Mouse (Mus musculus) limb, embryonic 11.5 days (tissue): ENCODE results near the gene Gldc. TPM values are rescaled to one million over a fixed set of nuclear protein-coding genes. Genes with fewer than 3 reads are reported as not detected.
A peak's percentile ranks its signal among the peaks of the same experiment; 100 is the strongest.

Experiments
- ATAC-seq: fragments of 200-750 bp; cut with Nextera tagmentation; 2 replicates; pipeline ENCODE4 v1.8.0; 2017; ENCODE audit warnings: low read depth; ENCODE audit not compliant: insufficient number of reproducible peaks, low FRiP score, low TSS enrichment
- DNase-seq: peaks from one replicate; pipeline ENCODE4 v3.0.0-alpha.2; 2015; ENCODE audit warnings: low spot score
- H3K27ac ChIP-seq: fragments of 300-500 bp; sonication (generic); replicated peaks from 2 replicates; pipeline ENCODE4 v1.5.1; 2014; ENCODE audit warnings: low read depth, mild to moderate bottlenecking, low read length
- H3K27me3 ChIP-seq: fragments of 300-500 bp; sonication (generic); 2 replicates; pipeline ENCODE4 v1.6.1; 2014; ENCODE audit warnings: mild to moderate bottlenecking, low read length, mixed read lengths; ENCODE audit not compliant: control insufficient read depth, insufficient read depth
- H3K36me3 ChIP-seq: fragments of 300-500 bp; sonication (generic); 2 replicates; pipeline ENCODE4 v1.6.1; 2014; ENCODE audit warnings: mild to moderate bottlenecking, low read length, moderate library complexity, mixed read lengths; ENCODE audit not compliant: control insufficient read depth, insufficient read depth
- H3K4me1 ChIP-seq: fragments of 300-500 bp; sonication (generic); 2 replicates; pipeline ENCODE4 v1.6.1; 2014; ENCODE audit warnings: low read length, mixed read lengths; ENCODE audit not compliant: control insufficient read depth, insufficient read depth
- H3K4me2 ChIP-seq: fragments of 300-500 bp; sonication (generic); 2 replicates; pipeline ENCODE4 v1.6.1; 2014; ENCODE audit warnings: low read depth, mild to moderate bottlenecking, moderate library complexity; ENCODE audit not compliant: severe bottlenecking
- H3K4me3 ChIP-seq: fragments of 300-500 bp; sonication (generic); 2 replicates; pipeline ENCODE4 v1.5.1; 2014; ENCODE audit warnings: low read depth, low read length
- H3K9ac ChIP-seq: fragments of 300-500 bp; sonication (generic); 2 replicates; pipeline ENCODE4 v1.6.1; 2014; ENCODE audit warnings: mild to moderate bottlenecking, low read length
- H3K9me3 ChIP-seq: fragments of 300-500 bp; sonication (generic); 2 replicates; pipeline ENCODE4 v1.6.1; 2016; ENCODE audit warnings: low read length; ENCODE audit not compliant: control insufficient read depth
- WGBS: fragments of 180-500 bp; shearing (Covaris S2); extraction: QIAGEN DNeasy Blood & Tissue Kit; methylation state at CpG from one replicate; pipeline ENCODE4 v1.1.7; 2014; 5-methylcytosine and 5-hydroxymethylcytosine counted together
- polyA plus RNA-seq: library from polyadenylated mRNA; unstranded; fragments of >200 nt; fragmentation: Nextera tagmentation; extraction: Ambion mirVana; gene quantifications from 2 replicates; pipeline ENCODE4 v1.2.1, GENCODE M21; 2014

The Gldc gene
- polyA plus RNA-seq, 1 experiment from 2014 or later, result 8.3 TPM

- H3K4me2 ChIP-seq, result no peak overlapping the region
- WGBS, result 19% methylated on average over 12 of the region's 12 CpGs
- no peaks in the 10 kb centered on the region for H3K4me1 ChIP-seq
- H3K36me3 ChIP-seq, result no peaks in the 10 kb centered on the region
- DNase-seq, result peak; percentile 80
- H3K9ac ChIP-seq, result no peak overlapping the region
- no peak overlapping the region for H3K27ac ChIP-seq
- ATAC-seq, result no peak
- no peak overlapping the region for H3K4me3 ChIP-seq
- H3K9me3 ChIP-seq, result no peaks in the 10 kb centered on the region
- H3K27me3 ChIP-seq, result no peaks in the 10 kb centered on the region
Observed at GRCm38 (mm10) chr19:30205159-30205816, 30.1 kb upstream of the Gldc start.

- H3K4me1 ChIP-seq, result no peaks in the 10 kb centered on the region
- H3K9ac ChIP-seq, result no peak overlapping the region
- no peak overlapping the region for H3K4me3 ChIP-seq
- no peaks in the 10 kb centered on the region for H3K36me3 ChIP-seq
- H3K27me3 ChIP-seq, result no peaks in the 10 kb centered on the region
- DNase-seq, result no peak
- H3K27ac ChIP-seq, result no peak overlapping the region
- ATAC-seq, result no peak
- no peaks in the 10 kb centered on the region for H3K9me3 ChIP-seq
- H3K4me2 ChIP-seq, result no peak overlapping the region
- WGBS, result 45% methylated on average over 7 of the region's 7 CpGs
Observed at GRCm38 (mm10) chr19:30202177-30202576, 26.9 kb upstream of the Gldc start.

GRCm38 (mm10) chr19:30194999-30195398 lies 19.8 kb upstream of the Gldc start:
- WGBS, result 72% methylated on average over 6 of the region's 6 CpGs
- DNase-seq (no peak), ATAC-seq (no peak)
- Histone ChIP-seq H3K4me3 (no peak overlapping the region), H3K9ac (no peak overlapping the region), H3K4me2 (no peak overlapping the region), H3K27me3 (no peaks in the 10 kb centered on the region), H3K4me1 (no peaks in the 10 kb centered on the region), H3K27ac (no peak overlapping the region), H3K9me3 (no peaks in the 10 kb centered on the region), H3K36me3 (no peaks in the 10 kb centered on the region)

GRCm38 (mm10) chr19:30187232-30187631 lies 12.0 kb upstream of the Gldc start:
- Histone ChIP-seq H3K4me3 (no peak overlapping the region), H3K4me2 (no peak overlapping the region), H3K36me3 (no peaks in the 10 kb centered on the region), H3K9me3 (no peaks in the 10 kb centered on the region; the same call in 1 of the 2 replicates), H3K9ac (no peak overlapping the region), H3K4me1 (no peaks in the 10 kb centered on the region), H3K27ac (no peak overlapping the region), H3K27me3 (no peaks in the 10 kb centered on the region)
- ATAC-seq (no peak), DNase-seq (no peak)
- WGBS, result 85% methylated on average over 2 of the region's 2 CpGs

GRCm38 (mm10) chr19:30185536-30185935 lies 10.3 kb upstream of the Gldc start:
- DNase-seq (no peak), ATAC-seq (no peak)
- H3K9me3 ChIP-seq, result no peaks in the 10 kb centered on the region; the same call in 1 of the 2 replicates
- H3K27me3 ChIP-seq, result no peaks in the 10 kb centered on the region
- no peak overlapping the region for H3K27ac ChIP-seq
- 87% methylated on average over 2 of the region's 2 CpGs for WGBS
- H3K36me3 ChIP-seq, result no peaks in the 10 kb centered on the region
- no peak overlapping the region for H3K4me3 ChIP-seq
- no peaks in the 10 kb centered on the region for H3K4me1 ChIP-seq
- no peak overlapping the region for H3K4me2 ChIP-seq
- H3K9ac ChIP-seq, result no peak overlapping the region

- ATAC-seq (no peak), DNase-seq (no peak)
- no peaks in the 10 kb centered on the region for H3K36me3 ChIP-seq
- 88% methylated on average over 1 of the region's 1 CpGs for WGBS
- no peak overlapping the region for H3K4me3 ChIP-seq
- H3K4me1 ChIP-seq, result no peaks in the 10 kb centered on the region
- no peak overlapping the region for H3K27ac ChIP-seq
- no peak overlapping the region for H3K9ac ChIP-seq
- no peaks in the 10 kb centered on the region for H3K9me3 ChIP-seq
- H3K27me3 ChIP-seq, result no peaks in the 10 kb centered on the region
- no peak overlapping the region for H3K4me2 ChIP-seq
Observed at GRCm38 (mm10) chr19:30179979-30180378, 4.8 kb upstream of the Gldc start.

- H3K9ac ChIP-seq, result no peak overlapping the region
- no peaks in the 10 kb centered on the region; the same call in 1 of the 2 replicates for H3K27me3 ChIP-seq
- H3K9me3 ChIP-seq, result no peaks in the 10 kb centered on the region
- no peak for ATAC-seq
- WGBS, result 3% methylated on average over 15 of the region's 15 CpGs
- H3K36me3 ChIP-seq, result no peaks in the 10 kb centered on the region
- peak; percentile 45 for DNase-seq
- H3K4me3 ChIP-seq, result peak overlapping the region; percentile 57
- H3K27ac ChIP-seq, result no peak overlapping the region
- no peaks in the 10 kb centered on the region for H3K4me1 ChIP-seq
- H3K4me2 ChIP-seq, result peak overlapping the region; percentile 98
Observed at GRCm38 (mm10) chr19:30174074-30174670, 1.1 kb downstream of the Gldc start.

GRCm38 (mm10) chr19:30171346-30172055 lies 3.7 kb downstream of the Gldc start:
- Histone ChIP-seq H3K27ac (no peak overlapping the region), H3K4me2 (no peak overlapping the region), H3K9ac (no peak overlapping the region), H3K4me3 (no peak overlapping the region), H3K4me1 (no peaks in the 10 kb centered on the region), H3K27me3 (no peaks in the 10 kb centered on the region; the same call in 1 of the 2 replicates), H3K36me3 (no peaks in the 10 kb centered on the region), H3K9me3 (no peaks in the 10 kb centered on the region)
- 83% methylated on average over 8 of the region's 8 CpGs for WGBS
- no peak for DNase-seq
- no peak for ATAC-seq
